Mouse (Mus musculus): ENCODE measurements at regions not wholly inside any gene's neighbourhood (a gene's known extent, or its start where the extent isn't known, plus 50 kb on each side); places are given as distances from the start of the nearest gene placed in this dataset.

- TF ChIP-seq CTCF (IDR thresholded peaks at IDR 0.05; ENCODE audit: insufficient read depth, low read length) = no peak
- TF ChIP-seq POLR2A (IDR thresholded peaks at IDR 0.05; ENCODE audit: borderline replicate concordance, extremely low read depth, low read depth, low read length) = no peak
These were observed 101.4 kb upstream of the Pitx1 start for GRCm38 (mm10) chr13:55937417-55937816.
